Mouse (Mus musculus) myocyte (in vitro differentiated cells): ENCODE measurements at regions not wholly inside any gene's neighbourhood (a gene's known extent, or its start where the extent isn't known, plus 50 kb on each side); places are given as distances from the start of the nearest gene placed in this dataset.

Experiments
- E2F4 ChIP-seq: IDR thresholded peaks from one replicate; pipeline ENCODE4 v1.6.1; 2011; ENCODE audit warnings: mild to moderate bottlenecking, control low read depth, moderate library complexity; ENCODE audit not compliant: insufficient read depth
- MAX ChIP-seq: IDR thresholded peaks from one replicate; pipeline ENCODE4 v1.6.1; 2011; ENCODE audit warnings: low read depth, mild to moderate bottlenecking, control low read depth
- MYOG ChIP-seq, 3 experiments: IDR thresholded peaks; one replicate each; pipeline ENCODE4 v1.6.1; 2011; ENCODE audit warnings: control low read depth in 2 of 3, low read depth in 2 of 3, mild to moderate bottlenecking in 2 of 3; ENCODE audit not compliant: insufficient read length in 2 of 3, control insufficient read depth in 1 of 3, insufficient read depth in 1 of 3
- POLR2A ChIP-seq: IDR thresholded peaks from one replicate; pipeline ENCODE4 v1.6.1; 2011; ENCODE audit warnings: low read depth, mild to moderate bottlenecking, control low read depth, moderate library complexity; ENCODE audit not compliant: insufficient read length
- TCF12 ChIP-seq: IDR thresholded peaks from one replicate; pipeline ENCODE4 v1.6.1; 2011; ENCODE audit warnings: mild to moderate bottlenecking, control low read depth; ENCODE audit not compliant: poor library complexity, insufficient read depth, severe bottlenecking
- USF1 ChIP-seq: IDR thresholded peaks from one replicate; pipeline ENCODE4 v1.6.1; 2011; ENCODE audit warnings: low read depth, mild to moderate bottlenecking, control low read depth, moderate library complexity

DNA sequence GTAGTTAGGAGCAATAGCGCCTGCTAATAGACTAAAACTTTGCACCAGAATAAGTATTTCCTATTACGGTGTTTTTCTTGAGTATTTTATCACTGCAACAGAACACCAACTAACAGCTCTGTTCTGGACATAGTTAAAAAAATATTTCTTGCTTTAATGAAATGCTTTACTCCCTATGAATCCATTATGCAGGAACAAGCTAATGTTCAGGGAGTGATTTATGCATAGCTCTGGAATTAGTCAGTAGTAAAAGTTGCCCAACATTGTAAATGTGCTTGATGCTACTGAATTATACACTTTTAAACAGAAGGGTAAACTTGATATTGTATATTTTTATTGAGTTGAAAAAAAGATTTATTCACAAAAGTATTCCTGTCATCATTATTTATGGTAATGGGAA lies 264.6 kb downstream of the Mreg start:
- TF ChIP-seq POLR2A = no peak
- TF ChIP-seq E2F4 = no peak
- no peak for TF ChIP-seq USF1
- TF ChIP-seq MYOG (IDR thresholded peaks at IDR 0.05; ENCODE audit: control insufficient read depth in 1 of 3, insufficient read depth in 1 of 3, insufficient read length in 2 of 3, low read depth in 2 of 3) = no peak
- no peak for TF ChIP-seq TCF12
- no peak for TF ChIP-seq MAX
